Mouse (Mus musculus): ENCODE data around the gene Asap3.

The Asap3 gene

GRCm38 (mm10) chr4:136218595-136219214, 12.5 kb downstream of the Asap3 start:
- DNase-seq (ENCODE audit: extremely low read depth, insufficient read length, low spot score), result no peak

- DNase-seq (ENCODE audit: extremely low read depth, insufficient read length, low spot score), result no peak
Observed at GRCm38 (mm10) chr4:136220133-136220775, 14.1 kb downstream of the Asap3 start.

GRCm38 (mm10) chr4:136223549-136224239, 17.5 kb downstream of the Asap3 start:
- no peak for DNase-seq (ENCODE audit: extremely low read depth, insufficient read length, low spot score)

- DNase-seq (ENCODE audit: extremely low read depth, insufficient read length, low spot score), result no peak
Observed at GRCm38 (mm10) chr4:136224240-136224559, 18.0 kb downstream of the Asap3 start.

- no peak for DNase-seq (ENCODE audit: extremely low read depth, insufficient read length, low spot score)
Observed at GRCm38 (mm10) chr4:136224677-136225460, 18.7 kb downstream of the Asap3 start.

GRCm38 (mm10) chr4:136227408-136227807, 21.2 kb downstream of the Asap3 start:
- peak; percentile 35 for DNase-seq (ENCODE audit: extremely low read depth, insufficient read length, low spot score)

- DNase-seq (ENCODE audit: extremely low read depth, insufficient read length, low spot score), result peak; percentile 63
Observed at GRCm38 (mm10) chr4:136228640-136229039, 22.5 kb downstream of the Asap3 start.

- no peak for DNase-seq (ENCODE audit: extremely low read depth, insufficient read length, low spot score)
Observed at GRCm38 (mm10) chr4:136238669-136239068, 32.5 kb downstream of the Asap3 start.

GRCm38 (mm10) chr4:136239111-136239510, 32.9 kb downstream of the Asap3 start:
- DNase-seq (ENCODE audit: extremely low read depth, insufficient read length, low spot score), result no peak

GRCm38 (mm10) chr4:136239622-136240021, 33.5 kb downstream of the Asap3 start:
- peak; percentile 32 for DNase-seq (ENCODE audit: extremely low read depth, insufficient read length, low spot score)

- DNase-seq (ENCODE audit: extremely low read depth, insufficient read length, low spot score), result no peak
Observed at GRCm38 (mm10) chr4:136240123-136240522, 34.0 kb downstream of the Asap3 start.

GRCm38 (mm10) chr4:136240955-136241354, 34.8 kb downstream of the Asap3 start:
- no peak for DNase-seq (ENCODE audit: extremely low read depth, insufficient read length, low spot score)

- DNase-seq (ENCODE audit: extremely low read depth, insufficient read length, low spot score), result no peak
Observed at GRCm38 (mm10) chr4:136242065-136242703, 36.0 kb downstream of the Asap3 start.

GRCm38 (mm10) chr4:136242728-136243127, 36.6 kb downstream of the Asap3 start:
- no peak for DNase-seq (ENCODE audit: extremely low read depth, insufficient read length, low spot score)

GRCm38 (mm10) chr4:136244208-136244607, 38.0 kb downstream of the Asap3 start:
- DNase-seq (ENCODE audit: extremely low read depth, insufficient read length, low spot score), result no peak

GRCm38 (mm10) chr4:136245681-136246080, 39.5 kb downstream of the Asap3 start:
- no peak for DNase-seq (ENCODE audit: extremely low read depth, insufficient read length, low spot score)

GRCm38 (mm10) chr4:136246568-136246969, 40.4 kb downstream of the Asap3 start:
- no peak for DNase-seq (ENCODE audit: extremely low read depth, insufficient read length, low spot score)

- DNase-seq (ENCODE audit: extremely low read depth, insufficient read length, low spot score), result no peak
Observed at GRCm38 (mm10) chr4:136247386-136247728, 41.2 kb downstream of the Asap3 start.

GRCm38 (mm10) chr4:136247729-136248463, 41.7 kb downstream of the Asap3 start, which contains the start of gene Tcea3:
Tcea3 (plus strand) TSS chr4:136247729.
- peak; percentile 45 for DNase-seq (ENCODE audit: extremely low read depth, insufficient read length, low spot score)
